12 mouse cellular contexts compared by ENCODE assay signal in genomic region chr12:94420918-94421317, GRCm38 (mm10).
A peak's percentile ranks its signal among the peaks of the same experiment; 100 is the strongest.
DNase-seq lines count a peak whose midpoint lies in the region; ATAC-seq and TF ChIP-seq lines count a peak whose summit lies in the region.
"Had no signal": no experiment of that assay in that cellular context is flagged by ENCODE, and none has a peak within 500 bp of the region (broad histone marks: within the 10 kb centered on the region; RNA-seq: fewer than 3 reads in every experiment).

No protein-coding gene starts in this region.

- H3K4me2 ChIP-seq in heart, embryonic 14.5 days (ENCODE audit: low read length): no peak overlapping the region
- H3K4me2 ChIP-seq: forebrain, embryonic 15.5 days; neural tube, embryonic 15.5 days had no signal

- no peak overlapping the region for H3K4me3 ChIP-seq in lung, adult 2 months (replicated peaks; ENCODE audit: extremely low read depth, low read depth, low read length)
- no peak overlapping the region for H3K4me3 ChIP-seq in heart, embryonic 14.5 days (ENCODE audit: control insufficient read depth in 1 of 2, insufficient read depth in 1 of 2, low read depth in 1 of 2, low read length in 2 of 2)
- H3K4me3 ChIP-seq: forebrain, embryonic 15.5 days; neural tube, embryonic 15.5 days had no signal

- no peak overlapping the region for H3K27ac ChIP-seq in heart, embryonic 14.5 days (replicated peaks in 1 of 2; ENCODE audit: control insufficient read depth in 1 of 2, insufficient read depth in 1 of 2, low read depth in 2 of 2, low read length in 2 of 2)
- H3K27ac ChIP-seq: forebrain, embryonic 15.5 days; macrophage; neural tube, embryonic 15.5 days had no signal

- H3K9ac ChIP-seq in heart, embryonic 14.5 days (ENCODE audit: low read length): no peak overlapping the region
- H3K9ac ChIP-seq: forebrain, embryonic 15.5 days; neural tube, embryonic 15.5 days had no signal

- TF ChIP-seq POLR2A in lung, adult 2 months (IDR thresholded peaks at IDR 0.05; ENCODE audit: borderline replicate concordance, extremely low read depth, low read depth, low read length): no peak

- peak; percentile 10 to 16 for DNase-seq in lung, adult 18-20 months
- DNase-seq in lung, adult 2 months: no peak
- DNase-seq in kidney, postnatal 14 days: peak; percentile 76
- peak; percentile 53 for DNase-seq in skeletal muscle tissue, adult 2 months (ENCODE audit: low read depth, low spot score)
- no peak for DNase-seq in thymus, adult 18-20 months
- DNase-seq in cerebellum, adult 8-10 months: no peak
- DNase-seq: cerebellum, adult 2 months had no signal

- no peaks in the 10 kb centered on the region for H3K36me3 ChIP-seq in heart, embryonic 14.5 days (ENCODE audit: control insufficient read depth, insufficient read depth, low read length)
- H3K36me3 ChIP-seq: forebrain, embryonic 15.5 days; neural tube, embryonic 15.5 days had no signal

- 22% methylated on average over 5 of the region's 5 CpGs for WGBS in lung, adult 2 months
- WGBS in heart, embryonic 14.5 days: 42% methylated on average over 5 of the region's 5 CpGs

- TF ChIP-seq CTCF in lung, adult 2 months (IDR thresholded peaks at IDR 0.05; ENCODE audit: insufficient read depth, low read length): no peak

- H3K4me1 ChIP-seq in lung, adult 2 months (ENCODE audit: control insufficient read depth, insufficient read depth, low read length): no peaks in the 10 kb centered on the region; the same call in 1 of the 2 replicates
- peaks cover 0 to 5% of the 10 kb centered on the region in 2 experiments; a peak in 1 of 4 replicates for H3K4me1 ChIP-seq in heart, embryonic 14.5 days (ENCODE audit: control insufficient read depth in 2 of 2, insufficient read depth in 2 of 2, low read length in 2 of 2)
- H3K4me1 ChIP-seq: forebrain, embryonic 15.5 days had no signal

- ATAC-seq in heart, embryonic 14.5 days (ENCODE audit: insufficient number of reproducible peaks, insufficient read depth, low FRiP score, low read depth): peak; percentile 66; the same call in 1 of the 2 replicates
- no peak for ATAC-seq in erythroid progenitor cell, adult 5-6 weeks (replicated peaks; ENCODE audit: low FRiP score, poor library complexity, severe bottlenecking)
- ATAC-seq: forebrain, embryonic 15.5 days had no signal

- no peaks in the 10 kb centered on the region for H3K27me3 ChIP-seq in heart, embryonic 14.5 days (ENCODE audit: control insufficient read depth, insufficient read depth, low read length)
- H3K27me3 ChIP-seq: forebrain, embryonic 15.5 days; neural tube, embryonic 15.5 days had no signal

- H3K9me3 ChIP-seq in heart, embryonic 14.5 days (ENCODE audit: control insufficient read depth, low read length): no peaks in the 10 kb centered on the region
- H3K9me3 ChIP-seq: forebrain, embryonic 15.5 days; neural tube, embryonic 15.5 days had no signal

Comparison
In these comparisons a context has a peak if more than half of its experiments do, and no peak if none do; other contexts are left out.
1. DNase-seq: peak in lung, adult 18-20 months (2 of 2), kidney, postnatal 14 days (single experiment) and skeletal muscle tissue, adult 2 months (single experiment); none in lung, adult 2 months (single experiment), thymus, adult 18-20 months (0 of 2) and cerebellum, adult 8-10 months (single experiment).